Mouse (Mus musculus) adrenal gland, adult 8-10 months (tissue): ENCODE measurements around the gene Vps37c. TPM values are rescaled to one million over a fixed set of nuclear protein-coding genes. Genes with fewer than 3 reads are reported as not detected.

Experiments used
- DNase-seq: peaks from one replicate; pipeline ENCODE4 v3.0.0; 2022
- total RNA-seq, 4 experiments: library from RNA; stranded (reverse); gene quantifications; 2 replicates each; pipeline ENCODE4 v1.2.4; 2022

Vps37c gene
- total RNA-seq, 4 experiments from 2014 or later = 24.3 to 40.8 (median 25.3) TPM

- no peak for DNase-seq
Measured at GRCm38 (mm10) chr19:10714168-10714567, 25.6 kb downstream of the Vps37c start.

GRCm38 (mm10) chr19:10714682-10715475 is 26.3 kb downstream of the Vps37c start:
- DNase-seq = no peak

DNA sequence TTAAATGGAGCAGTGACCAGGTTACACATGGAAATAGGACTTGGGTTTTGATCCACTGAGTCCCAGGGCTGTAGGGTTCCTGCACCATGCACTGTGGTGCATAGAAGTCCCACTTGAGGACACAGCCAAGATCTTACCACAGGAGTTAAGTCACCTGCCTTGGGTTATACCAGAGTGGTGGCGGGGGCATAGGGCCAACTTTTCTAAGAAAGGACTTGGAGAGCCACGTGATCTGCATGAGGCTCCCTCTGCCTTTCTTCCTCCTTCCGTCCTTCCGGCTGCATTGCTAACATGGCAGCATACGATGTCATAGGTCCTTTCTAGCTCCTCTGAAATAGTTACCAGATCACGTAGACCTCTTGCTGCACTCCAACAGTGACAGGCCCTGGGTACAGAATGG is 26.9 kb downstream of the Vps37c start:
- no peak for DNase-seq

- DNase-seq = no peak
Measured at GRCm38 (mm10) chr19:10718251-10718775, 29.8 kb downstream of the Vps37c start.

DNA sequence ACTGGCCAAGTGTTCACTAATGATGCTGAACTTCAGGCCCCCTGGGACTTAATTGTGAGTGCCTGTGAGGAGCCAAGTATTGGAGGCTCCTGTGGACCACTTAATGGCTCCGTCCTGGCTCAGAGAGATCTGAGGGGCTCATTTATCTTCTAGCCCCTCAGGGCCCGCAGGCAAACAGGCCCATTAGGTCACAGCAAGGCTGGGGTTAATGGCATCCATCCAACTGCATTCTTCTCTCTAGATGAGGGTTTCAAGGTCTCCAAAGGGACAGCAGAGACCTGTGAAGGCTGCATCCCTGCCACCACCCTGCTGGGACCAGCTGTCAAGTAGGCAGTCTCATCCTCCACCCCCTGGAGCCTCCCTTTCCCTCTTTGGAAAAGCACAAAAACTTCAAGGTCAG is 31.2 kb downstream of the Vps37c start:
- DNase-seq = no peak

- DNase-seq = no peak
Measured at GRCm38 (mm10) chr19:10720524-10720923, 32.0 kb downstream of the Vps37c start.

DNA sequence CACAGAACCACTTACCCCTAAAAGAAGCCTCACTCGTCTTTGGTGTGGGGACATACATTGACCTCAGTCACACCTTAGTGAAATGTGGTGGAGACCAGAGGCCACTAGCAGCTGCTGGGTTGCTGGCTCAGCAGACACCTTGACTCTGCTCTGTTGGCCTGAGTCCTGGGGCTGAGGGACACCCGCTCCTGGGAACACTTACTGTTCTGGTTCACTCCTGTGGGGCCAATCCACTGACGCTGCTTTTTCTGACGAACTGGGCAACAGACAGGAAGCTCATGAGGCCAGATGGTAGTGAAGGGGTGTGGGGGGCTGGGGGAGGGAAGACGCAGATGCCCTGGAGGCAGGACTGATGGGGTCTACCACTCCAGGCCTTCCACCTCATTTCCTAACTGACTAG is 32.5 kb downstream of the Vps37c start:
- DNase-seq = no peak

- DNase-seq = no peak
Measured at GRCm38 (mm10) chr19:10723084-10723483, 34.5 kb downstream of the Vps37c start.

DNA sequence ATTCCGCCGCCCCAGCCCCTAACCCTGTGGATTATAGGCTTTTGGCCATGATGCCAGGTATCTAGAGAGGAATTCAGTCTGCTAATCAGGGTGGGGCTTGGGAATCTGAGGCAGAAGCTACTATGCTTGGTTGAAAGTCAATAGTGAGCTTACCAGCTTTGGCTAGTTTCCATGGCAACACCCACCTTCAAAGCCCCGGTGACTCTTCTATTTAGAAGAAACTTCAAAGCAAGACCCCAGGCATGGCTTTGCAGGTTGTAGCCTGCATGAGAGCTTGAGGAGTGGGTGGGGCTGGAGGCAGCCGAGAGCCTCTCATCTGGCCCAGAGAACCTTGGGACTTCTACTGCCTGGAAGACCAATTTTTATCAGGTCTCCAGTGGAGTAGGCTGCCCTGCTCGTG is 35.1 kb downstream of the Vps37c start:
- no peak for DNase-seq

DNA sequence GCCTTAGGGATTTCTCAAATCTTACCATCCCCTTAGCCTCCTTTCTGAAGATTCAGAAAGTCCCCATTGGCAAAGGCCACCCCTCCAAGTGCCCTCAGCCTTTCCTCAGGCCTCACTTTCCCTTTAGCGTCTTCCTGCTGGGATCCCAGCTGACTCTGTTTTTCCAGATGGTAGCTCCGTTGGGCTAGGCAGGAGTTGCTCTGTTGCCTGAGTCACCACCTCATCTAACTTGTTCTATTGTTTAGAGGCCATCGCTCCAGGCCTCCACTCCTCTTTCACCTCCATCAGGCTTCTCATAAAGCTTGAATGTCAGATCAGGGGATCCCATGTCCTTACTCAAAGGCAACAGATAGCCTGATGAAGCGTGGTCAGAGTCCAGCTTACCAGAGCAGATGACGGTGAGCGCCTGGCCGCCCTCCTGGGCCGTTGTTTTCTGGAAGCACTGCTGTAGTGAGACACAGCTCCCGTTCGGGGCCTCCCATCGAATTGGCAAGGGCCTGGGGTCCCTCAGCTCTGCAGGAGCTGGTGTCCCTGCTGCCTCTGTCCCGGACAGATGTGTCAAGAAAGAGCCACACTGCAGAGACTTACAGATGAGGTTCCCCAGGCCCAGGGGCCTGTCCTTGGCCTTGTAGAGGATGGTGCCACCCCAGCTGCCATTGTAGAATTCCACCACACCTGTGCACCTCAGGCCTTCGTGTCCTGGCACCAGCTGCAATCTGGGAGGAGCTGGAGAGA is 36.3 kb downstream of the Vps37c start:
- no peak for DNase-seq

GRCm38 (mm10) chr19:10729889-10730288 is 41.4 kb downstream of the Vps37c start:
- no peak for DNase-seq

GRCm38 (mm10) chr19:10730469-10730868 is 41.9 kb downstream of the Vps37c start:
- DNase-seq = no peak

GRCm38 (mm10) chr19:10731975-10732374 is 43.4 kb downstream of the Vps37c start:
- DNase-seq = no peak

DNA sequence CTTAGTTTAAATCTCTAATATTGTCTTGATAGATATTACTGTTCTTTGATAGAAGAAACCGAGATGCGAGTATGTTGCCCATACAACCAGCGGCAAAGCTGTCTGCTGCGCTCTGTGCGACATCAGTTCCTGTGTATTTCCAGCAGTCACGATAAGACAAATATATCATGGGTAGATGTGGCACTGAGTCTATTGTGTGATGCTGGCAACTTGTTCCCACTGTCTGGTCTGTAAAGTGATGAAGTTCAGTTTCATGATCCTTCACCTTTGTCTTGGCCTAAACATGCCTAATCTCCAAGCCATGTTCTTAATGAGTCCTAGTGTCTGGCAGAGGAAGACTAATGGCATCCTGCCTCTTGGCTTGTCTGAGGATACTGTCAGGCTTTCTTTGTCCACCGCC is 44.2 kb downstream of the Vps37c start:
- DNase-seq = no peak

GRCm38 (mm10) chr19:10733501-10734127 is 45.1 kb downstream of the Vps37c start:
- DNase-seq = no peak

- DNase-seq = no peak
Measured at GRCm38 (mm10) chr19:10734554-10734953, 46.0 kb downstream of the Vps37c start.

DNA sequence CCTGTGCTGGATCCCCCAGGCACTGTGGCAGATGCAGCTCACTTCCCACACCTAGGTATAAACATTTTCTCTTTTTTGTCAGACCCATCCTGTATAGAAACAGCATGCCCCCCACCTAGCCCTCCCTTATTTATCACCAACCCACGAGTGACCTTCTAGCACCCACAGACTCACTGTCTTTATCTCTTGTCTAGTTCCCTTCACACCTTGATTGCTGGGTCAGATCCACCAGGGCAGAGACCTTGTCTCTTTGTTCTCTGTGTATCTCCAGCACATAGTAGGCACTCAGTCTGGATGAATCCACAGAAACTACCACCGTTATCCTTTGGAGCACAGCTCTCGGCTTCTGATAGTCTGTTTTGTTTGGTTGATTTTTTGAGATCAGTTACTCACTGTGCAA is 46.5 kb downstream of the Vps37c start:
- no peak for DNase-seq

DNA sequence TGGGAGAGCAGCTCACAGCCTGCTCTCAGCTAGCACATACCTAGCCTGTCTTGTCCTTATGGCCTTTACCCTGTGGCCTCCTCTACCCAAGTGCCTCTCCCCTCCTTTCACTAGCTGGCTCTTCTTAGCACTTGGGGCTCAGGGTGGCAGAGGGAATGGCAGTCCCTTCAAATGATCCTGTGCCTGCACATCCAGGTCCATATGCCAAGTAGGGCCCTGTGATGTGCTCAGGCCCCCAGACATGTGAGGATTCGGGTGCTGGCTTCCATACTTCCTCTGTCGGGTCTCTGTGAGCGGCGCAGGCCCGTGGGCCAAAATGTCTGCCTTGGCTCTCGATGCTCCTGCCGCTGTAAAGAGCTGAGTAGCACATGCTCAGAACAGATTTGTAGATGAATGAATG is 47.3 kb downstream of the Vps37c start:
- no peak for DNase-seq

- DNase-seq = no peak
Measured at GRCm38 (mm10) chr19:10738038-10738437, 49.5 kb downstream of the Vps37c start.

DNA sequence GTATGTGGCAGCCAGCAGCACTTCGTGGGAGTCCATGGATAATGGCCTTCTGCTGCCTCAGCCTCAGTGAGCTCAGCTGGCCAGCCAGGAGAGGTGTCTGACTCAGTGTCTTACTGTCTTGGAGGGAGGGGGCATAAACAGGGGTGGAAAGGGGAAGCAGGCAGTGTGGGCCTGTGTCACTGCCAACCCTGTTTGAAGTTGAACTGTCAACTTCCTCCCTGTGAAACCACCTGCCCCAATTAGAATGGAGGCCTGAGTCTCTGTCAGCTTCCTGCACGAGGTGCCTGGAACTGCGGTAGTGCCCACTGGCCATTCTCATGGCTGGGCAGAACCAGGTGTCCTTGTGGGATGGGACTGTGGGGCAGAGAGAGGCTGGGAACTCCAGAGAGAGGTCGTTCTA is 50.3 kb downstream of the Vps37c start, which contains the start of gene Cd5:
Cd5 (minus strand) TSS at position 192 of the 400 bp plus-strand sequence.
- DNase-seq = no peak

DNA sequence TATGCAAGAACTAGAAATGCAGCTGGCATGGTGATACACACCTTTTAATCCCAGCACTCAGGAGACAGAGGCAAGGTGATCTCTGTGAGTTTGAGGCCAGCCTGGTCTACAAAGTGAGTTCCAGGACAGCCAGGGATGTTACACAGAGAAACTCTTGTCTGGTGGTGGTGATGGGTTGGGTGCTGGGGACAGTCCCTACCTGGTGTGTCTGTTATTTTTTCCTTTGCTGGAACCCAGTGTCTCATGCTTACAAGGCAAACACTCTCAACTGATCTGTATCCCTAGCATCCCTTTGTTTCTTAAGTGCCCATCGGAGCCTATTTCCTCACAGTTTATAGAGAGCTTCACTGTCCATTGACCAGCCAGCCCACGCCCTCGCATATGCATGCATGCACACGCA is 51.4 kb downstream of the Vps37c start:
- no peak for DNase-seq

DNA sequence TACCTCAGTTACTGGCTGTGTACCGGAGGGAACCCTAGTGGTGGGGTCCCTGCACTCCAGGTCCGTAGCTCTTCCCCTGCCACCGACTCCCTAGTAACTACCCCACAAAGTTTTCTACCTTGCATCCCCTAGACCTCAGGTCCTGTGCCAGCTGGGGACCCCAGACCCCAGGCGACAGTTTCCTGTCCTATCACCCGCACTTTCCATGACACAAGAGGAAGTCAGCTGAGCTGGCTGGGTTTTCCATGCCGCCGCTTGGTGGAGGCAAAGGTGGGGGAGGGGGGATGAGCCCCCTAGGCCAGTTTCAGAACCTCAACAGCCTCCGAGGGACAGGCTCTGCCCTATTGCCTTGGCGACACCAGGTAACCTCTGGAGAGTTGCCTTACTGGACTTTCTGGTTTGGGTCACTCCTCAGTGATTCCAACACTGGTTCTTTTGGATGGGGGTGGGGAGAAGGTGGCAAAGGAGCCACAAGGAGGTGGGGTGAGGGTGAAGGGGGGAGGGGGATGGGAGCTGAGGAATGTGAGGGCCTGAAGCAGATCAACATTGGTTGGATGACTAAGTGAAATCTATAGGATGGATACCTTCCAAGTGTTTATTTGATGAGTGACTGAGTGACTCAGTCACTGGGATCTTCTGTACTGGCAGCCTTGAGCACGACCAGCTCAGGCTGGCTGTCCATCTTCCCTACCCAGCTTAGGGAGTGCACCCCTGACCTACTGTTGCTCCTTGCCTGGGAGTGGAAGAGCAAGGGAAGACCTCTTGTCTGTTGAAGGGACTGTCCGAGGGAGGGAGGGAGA is 52.3 kb downstream of the Vps37c start:
- DNase-seq = no peak
